Mouse (Mus musculus) testis, adult 2 months (tissue): ENCODE measurements around the gene Zscan10. TPM values are rescaled to one million over a fixed set of nuclear protein-coding genes. Genes with fewer than 3 reads are reported as not detected.

Experiments
- H3K27ac ChIP-seq: fragments of 200-500 bp; 2 replicates; pipeline ENCODE4 v1.5.1; 2012; ENCODE audit warnings: low read depth, low read length; ENCODE audit not compliant: control insufficient read depth, insufficient read depth
- H3K27me3 ChIP-seq: fragments of 200-500 bp; 2 replicates; pipeline ENCODE4 v1.6.1; 2012; ENCODE audit warnings: mild to moderate bottlenecking, low read length, moderate library complexity; ENCODE audit not compliant: control insufficient read depth, insufficient read depth
- H3K36me3 ChIP-seq: fragments of 200-500 bp; 2 replicates; pipeline ENCODE4 v1.6.1; 2012; ENCODE audit warnings: mild to moderate bottlenecking, low read length; ENCODE audit not compliant: control insufficient read depth, insufficient read depth
- H3K4me1 ChIP-seq: fragments of 200-500 bp; 2 replicates; pipeline ENCODE4 v1.6.1; 2012; ENCODE audit warnings: low read length; ENCODE audit not compliant: control insufficient read depth, insufficient read depth
- H3K4me3 ChIP-seq: fragments of 200-500 bp; 2 replicates; pipeline ENCODE4 v1.5.1; 2012; ENCODE audit warnings: low read depth, mild to moderate bottlenecking, low read length, moderate library complexity, mixed read lengths; ENCODE audit not compliant: control insufficient read depth
- CTCF ChIP-seq: fragments of 200-500 bp; IDR thresholded peaks from 2 replicates; pipeline ENCODE4 v1.5.1; 2012; ENCODE audit warnings: low read depth, mild to moderate bottlenecking, inconsistent platforms, low read length, moderate library complexity; ENCODE audit not compliant: control insufficient read depth, insufficient read depth, insufficient replicate concordance
- POLR2A ChIP-seq: fragments of 200-500 bp; IDR thresholded peaks from 2 replicates; pipeline ENCODE4 v1.6.1; 2012; ENCODE audit warnings: low read depth, mild to moderate bottlenecking, inconsistent platforms, low read length, moderate library complexity; ENCODE audit not compliant: control insufficient read depth
- polyA plus RNA-seq: library from polyadenylated mRNA; depleted of rRNA; stranded (reverse); fragments of >200 nt; gene quantifications from 2 replicates; pipeline ENCODE4 v1.2.3, GENCODE M21; 2012

Gene Zscan10
- polyA plus RNA-seq, 1 experiment: 4.5 TPM

GRCm38 (mm10) chr17:23630195-23631020 lies 29.8 kb downstream of the Zscan10 start:
- peaks cover 11% of the 10 kb centered on the region for H3K4me1 ChIP-seq
- H3K4me3 ChIP-seq: peak overlapping the region; percentile 25
- no peak overlapping the region for H3K27ac ChIP-seq
- no peak for TF ChIP-seq POLR2A
- peak; percentile 78; the same call in 1 of the 2 replicates for TF ChIP-seq CTCF
- no peaks in the 10 kb centered on the region for H3K27me3 ChIP-seq
- H3K36me3 ChIP-seq: no peaks in the 10 kb centered on the region

- H3K36me3 ChIP-seq: no peaks in the 10 kb centered on the region
- peaks cover 11% of the 10 kb centered on the region for H3K4me1 ChIP-seq
- H3K27ac ChIP-seq: no peak overlapping the region
- no peak for TF ChIP-seq CTCF
- TF ChIP-seq POLR2A: no peak
- no peaks in the 10 kb centered on the region for H3K27me3 ChIP-seq
- no peak overlapping the region for H3K4me3 ChIP-seq
Observed at GRCm38 (mm10) chr17:23631241-23631640, 30.6 kb downstream of the Zscan10 start.

- H3K4me3 ChIP-seq: peak within 1 kb of the TSS; percentile 32
- no peak within 1 kb of the TSS for H3K27ac ChIP-seq
Observed at GRCm38 (mm10) chr17:23644613-23645495, 44.2 kb downstream of the Zscan10 start, which contains the start of gene Mmp25. Gene Mmp25 (minus strand): TSS chr17:23645277.

GRCm38 (mm10) chr17:23645894-23646293 lies 45.2 kb downstream of the Zscan10 start:
- H3K27ac ChIP-seq: no peak overlapping the region
- no peaks in the 10 kb centered on the region for H3K36me3 ChIP-seq
- no peak for TF ChIP-seq POLR2A
- TF ChIP-seq CTCF: no peak
- peaks cover 14% of the 10 kb centered on the region for H3K4me1 ChIP-seq
- H3K27me3 ChIP-seq: peaks cover 3% of the 10 kb centered on the region; the same call in 1 of the 2 replicates
- no peak overlapping the region for H3K4me3 ChIP-seq

More at GRCm38 (mm10) chr17:23644613-23645495, 44.2 kb downstream of the Zscan10 start, which contains the start of gene Mmp25:
- H3K27me3 ChIP-seq: peaks cover 3% of the 10 kb centered on the region; the same call in 1 of the 2 replicates
- H3K4me1 ChIP-seq: peaks cover 14% of the 10 kb centered on the region
- no peaks in the 10 kb centered on the region for H3K36me3 ChIP-seq
- TF ChIP-seq POLR2A: no peak
- TF ChIP-seq CTCF: no peak

- H3K4me1 ChIP-seq: no peaks in the 10 kb centered on the region
- H3K27me3 ChIP-seq: no peaks in the 10 kb centered on the region
- H3K36me3 ChIP-seq: no peaks in the 10 kb centered on the region
- no peak overlapping the region for H3K4me3 ChIP-seq
- no peak overlapping the region for H3K27ac ChIP-seq
- no peak for TF ChIP-seq POLR2A
- no peak for TF ChIP-seq CTCF
Observed at GRCm38 (mm10) chr17:23651363-23651762, 50.7 kb downstream of the Zscan10 start.

GRCm38 (mm10) chr17:23653324-23653723 lies 52.7 kb downstream of the Zscan10 start:
- Histone ChIP-seq H3K4me3 (no peak overlapping the region), H3K4me1 (no peaks in the 10 kb centered on the region), H3K36me3 (no peaks in the 10 kb centered on the region), H3K27ac (no peak overlapping the region), H3K27me3 (no peaks in the 10 kb centered on the region)
- no peak for TF ChIP-seq POLR2A
- TF ChIP-seq CTCF: no peak

GRCm38 (mm10) chr17:23654001-23654400 lies 53.3 kb downstream of the Zscan10 start:
- H3K27ac ChIP-seq: no peak overlapping the region
- H3K36me3 ChIP-seq: no peaks in the 10 kb centered on the region
- H3K4me1 ChIP-seq: no peaks in the 10 kb centered on the region
- H3K4me3 ChIP-seq: no peak overlapping the region
- no peaks in the 10 kb centered on the region for H3K27me3 ChIP-seq
- TF ChIP-seq CTCF (no peak), POLR2A (no peak)
